Mouse (Mus musculus) stomach, postnatal 0 days (tissue): ENCODE measurements around the gene Lrrn3.

ENCODE experiments used
- CTCF ChIP-seq: IDR thresholded peaks from 2 replicates; pipeline ENCODE4 v1.5.1; 2016; ENCODE audit warnings: antibody characterized with exemption, low read depth, mild to moderate bottlenecking, moderate library complexity
- EP300 ChIP-seq: optimal IDR thresholded peaks from 2 replicates; pipeline ENCODE3; 2016; ENCODE audit warnings: antibody characterized with exemption

DNA sequence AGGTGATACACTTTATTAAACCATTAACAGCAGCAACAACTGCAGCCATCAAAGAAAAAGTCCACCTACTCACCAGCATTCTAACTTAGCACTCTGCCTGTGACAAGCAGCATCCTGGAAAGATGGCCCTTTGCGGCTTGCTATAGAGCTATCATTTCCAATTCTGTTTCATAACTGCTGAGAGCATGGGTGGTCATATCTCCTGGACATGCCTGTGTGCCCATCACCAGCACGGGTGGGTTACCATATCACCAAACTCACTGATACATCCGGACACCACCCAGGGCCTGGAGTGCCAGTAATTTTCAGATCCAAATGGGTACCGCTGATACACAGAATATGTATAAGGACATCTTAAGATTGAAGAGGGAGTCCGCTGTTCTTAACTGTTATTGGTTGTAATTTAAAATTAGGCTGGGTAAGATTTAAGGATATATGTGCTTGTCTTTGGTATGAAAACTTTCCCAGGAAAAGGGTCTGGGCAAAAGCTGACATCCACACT lies 3.1 kb downstream of the Lrrn3 start:
- TF ChIP-seq EP300 (no peak), CTCF (no peak)
